10 mouse cellular contexts compared by ENCODE assay signal in the genomic region with DNA sequence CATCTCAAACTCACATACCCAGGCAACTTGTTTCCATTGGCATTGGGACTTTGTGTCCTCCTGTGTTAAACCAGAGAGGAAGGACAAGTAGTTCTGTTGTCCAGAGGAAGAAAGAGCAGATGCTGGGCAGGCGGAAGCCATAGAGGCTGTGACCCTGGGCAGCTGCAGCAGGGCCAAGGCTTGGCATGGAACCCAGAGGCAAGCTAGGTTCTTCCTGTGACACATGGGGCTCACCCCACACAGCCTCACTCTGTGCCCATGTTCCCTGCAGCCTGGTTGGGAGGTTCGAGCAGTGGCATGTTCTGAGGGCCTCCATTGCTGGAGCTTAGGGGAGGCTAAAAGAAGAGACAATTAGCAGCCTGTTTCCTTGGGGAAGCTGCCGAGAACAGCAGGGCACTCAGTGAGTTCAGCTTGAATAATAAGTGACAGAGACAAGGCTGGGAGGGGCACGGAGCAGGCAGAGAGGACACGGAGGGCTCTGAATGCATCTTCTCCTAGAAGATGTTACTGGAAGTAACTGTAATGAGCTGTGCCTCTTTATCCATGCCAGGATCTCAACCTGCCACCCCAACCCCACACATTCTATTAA. TPM values are rescaled to one million over a fixed set of nuclear protein-coding genes. Genes with fewer than 3 reads are reported as not detected.
DNase-seq lines count a peak whose midpoint lies in the region; ATAC-seq and TF ChIP-seq lines count a peak whose summit lies in the region.
"Had no signal": no experiment of that assay in that cellular context is flagged by ENCODE, and none has a peak within 500 bp of the region (broad histone marks: within the 10 kb centered on the region; RNA-seq: fewer than 3 reads in every experiment).

No protein-coding gene starts in this region.

- no peaks in the 10 kb centered on the region for H3K36me3 ChIP-seq in forebrain, embryonic 16.5 days (ENCODE audit: control insufficient read depth, insufficient read depth)
- H3K36me3 ChIP-seq in midbrain, embryonic 15.5 days (replicated peaks): no peaks in the 10 kb centered on the region
- H3K36me3 ChIP-seq in stomach, postnatal 0 days (ENCODE audit: control insufficient read depth, insufficient read depth, low read length): no peaks in the 10 kb centered on the region
- H3K36me3 ChIP-seq: limb, embryonic 13.5 days had no signal

- H3K9me3 ChIP-seq in forebrain, embryonic 16.5 days (ENCODE audit: control insufficient read depth, low read length): no peaks in the 10 kb centered on the region
- H3K9me3 ChIP-seq in midbrain, embryonic 15.5 days: no peaks in the 10 kb centered on the region
- H3K9me3 ChIP-seq in stomach, postnatal 0 days (ENCODE audit: control insufficient read depth, low read length): no peaks in the 10 kb centered on the region
- H3K9me3 ChIP-seq: limb, embryonic 13.5 days had no signal

- no peak overlapping the region for H3K9ac ChIP-seq in forebrain, embryonic 16.5 days (replicated peaks; ENCODE audit: low read depth, low read length)
- H3K9ac ChIP-seq in midbrain, embryonic 15.5 days: no peak overlapping the region
- no peak overlapping the region for H3K9ac ChIP-seq in stomach, postnatal 0 days (ENCODE audit: low read length)
- H3K9ac ChIP-seq: limb, embryonic 13.5 days had no signal

- no peaks in the 10 kb centered on the region for H3K27me3 ChIP-seq in forebrain, embryonic 16.5 days (replicated peaks; ENCODE audit: control insufficient read depth, insufficient read depth, low read length)
- no peaks in the 10 kb centered on the region for H3K27me3 ChIP-seq in midbrain, embryonic 15.5 days (replicated peaks)
- H3K27me3 ChIP-seq in stomach, postnatal 0 days (ENCODE audit: control insufficient read depth, insufficient read depth, low read length): no peaks in the 10 kb centered on the region

- peak; percentile 7 to 22 for DNase-seq in kidney, postnatal 36 days
- DNase-seq in kidney, adult 18-20 months: no peak
- DNase-seq in adrenal gland, postnatal 14 days: peak; percentile 69
- no peak for DNase-seq in ovary, postnatal 14 days (ENCODE audit: low spot score)
- no peak for DNase-seq in stomach, postnatal 0 days (ENCODE audit: low spot score)
- DNase-seq: thymus, postnatal 4 days had no signal

- TF ChIP-seq EP300 in stomach, postnatal 0 days (optimal IDR thresholded peaks at IDR 0.05): no peak

- H3K27ac ChIP-seq in forebrain, embryonic 16.5 days (ENCODE audit: low read length): no peak overlapping the region
- H3K27ac ChIP-seq in midbrain, embryonic 15.5 days: 0 out of 2 replicates have a peak overlapping the region, but pooled peaks have one; percentile 8
- no peak overlapping the region for H3K27ac ChIP-seq in stomach, postnatal 0 days (replicated peaks)
- H3K27ac ChIP-seq: limb, embryonic 13.5 days had no signal

- WGBS in forebrain, embryonic 16.5 days: 35% methylated on average over 5 of the region's 5 CpGs
- WGBS in midbrain, embryonic 15.5 days: 36% methylated on average over 5 of the region's 5 CpGs
- WGBS in stomach, postnatal 0 days: 59% methylated on average over 5 of the region's 5 CpGs

- no peak overlapping the region for H3K4me3 ChIP-seq in forebrain, embryonic 16.5 days (replicated peaks; ENCODE audit: low read length)
- no peak overlapping the region for H3K4me3 ChIP-seq in midbrain, embryonic 15.5 days
- no peak overlapping the region for H3K4me3 ChIP-seq in stomach, postnatal 0 days (ENCODE audit: low read depth, low read length)
- H3K4me3 ChIP-seq: limb, embryonic 13.5 days had no signal

- peaks cover 27% of the 10 kb centered on the region for H3K4me1 ChIP-seq in forebrain, embryonic 16.5 days (replicated peaks; ENCODE audit: control insufficient read depth, insufficient read depth, low read length)
- H3K4me1 ChIP-seq in midbrain, embryonic 15.5 days: peaks cover 35% of the 10 kb centered on the region
- H3K4me1 ChIP-seq in stomach, postnatal 0 days (replicated peaks; ENCODE audit: control insufficient read depth, insufficient read depth): no peaks in the 10 kb centered on the region

- no peak for TF ChIP-seq CTCF in stomach, postnatal 0 days (IDR thresholded peaks at IDR 0.05; ENCODE audit: low read depth)

- ATAC-seq in forebrain, embryonic 16.5 days: 0 out of 2 replicates have a peak, but pooled peaks have one; percentile 26
- ATAC-seq in midbrain, embryonic 15.5 days (replicated peaks): 0 out of 2 replicates have a peak, but pooled peaks have one; percentile 25
- no peak for ATAC-seq in stomach, postnatal 0 days (ENCODE audit: low FRiP score, low TSS enrichment)

- H3K4me2 ChIP-seq in forebrain, embryonic 16.5 days (ENCODE audit: low read length): no peak overlapping the region
- no peak overlapping the region for H3K4me2 ChIP-seq in midbrain, embryonic 15.5 days
- H3K4me2 ChIP-seq in stomach, postnatal 0 days (replicated peaks; ENCODE audit: low read depth): no peak overlapping the region
- H3K4me2 ChIP-seq: limb, embryonic 13.5 days had no signal

RNA-seq across cellular contexts. Expression of a gene that starts 29.5 kb away (rescaled TPM):
- 1.3 and 1.5 TPM in 2 replicates for total RNA-seq in adrenal gland, postnatal 14 days (2021)
- 11.4 and 17.1 TPM in 2 replicates for polyA plus RNA-seq in forebrain, embryonic 16.5 days (2015; fragmentation: Nextera tagmentation; extraction: Ambion mirVana)
- 28.0 and 29.8 TPM in 2 replicates for polyA plus RNA-seq in midbrain, embryonic 15.5 days (2015; fragmentation: Nextera tagmentation; extraction: Ambion mirVana)
- polyA plus RNA-seq in stomach, postnatal 0 days (2015; fragmentation: Nextera tagmentation; extraction: Ambion mirVana): 0.57 and 0.74 TPM in 2 replicates
- polyA plus RNA-seq: kidney, embryonic 14.5 days had no signal

Comparison
In these comparisons a context has a peak if more than half of its experiments do, and no peak if none do; other contexts are left out.
1. DNase-seq: peak in kidney, postnatal 36 days (2 of 2) and adrenal gland, postnatal 14 days (single experiment); none in kidney, adult 18-20 months (single experiment), ovary, postnatal 14 days (single experiment) and stomach, postnatal 0 days (single experiment).